Mouse (Mus musculus) retina, adult 2 months (tissue): ENCODE measurements at regions not wholly inside any gene's neighbourhood (a gene's known extent, or its start where the extent isn't known, plus 50 kb on each side); places are given as distances from the start of the nearest gene placed in this dataset.

Experiments
- DNase-seq: peaks from one replicate; pipeline ENCODE4 v3.0.0-alpha.2; 2012; ENCODE audit warnings: low read depth, low spot score

DNA sequence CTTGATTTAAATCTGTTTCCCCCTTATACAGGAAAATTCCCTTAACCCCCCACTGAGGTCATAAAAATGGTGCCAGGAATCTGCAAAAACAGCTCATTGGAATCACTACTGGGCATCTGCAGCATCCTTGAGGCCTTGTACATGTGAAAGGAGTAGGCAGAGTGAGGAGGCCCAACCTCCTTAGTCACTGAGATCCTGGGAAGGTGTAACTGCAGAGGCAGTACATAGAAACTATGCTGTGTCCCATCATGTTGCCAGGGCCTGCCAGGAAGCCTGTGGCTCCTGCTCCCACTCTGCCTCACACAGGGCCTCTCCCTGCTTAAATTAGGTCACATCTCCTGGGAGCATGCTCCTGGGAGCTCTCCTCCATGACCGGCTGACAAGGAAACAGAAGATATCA is 85.7 kb upstream of the Gm9972 start:
- no peak for DNase-seq

DNA sequence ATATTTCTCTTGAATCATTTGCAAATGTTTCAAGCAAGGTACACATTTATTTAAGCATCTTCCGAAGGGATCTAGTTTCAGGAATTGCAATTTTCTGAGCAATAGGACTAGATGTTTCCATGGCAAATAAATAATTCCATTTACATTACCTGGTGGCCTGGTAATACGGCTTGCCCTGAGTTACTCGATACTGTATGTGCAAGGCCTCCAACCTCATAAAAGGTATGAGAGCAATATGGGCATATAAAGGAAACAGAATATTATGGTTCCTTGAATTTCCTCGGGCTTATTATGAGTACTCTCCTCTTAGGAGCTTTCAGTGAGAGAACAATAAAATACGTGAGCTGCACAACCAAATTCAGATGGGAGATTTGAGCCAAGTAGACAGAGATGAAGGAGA is 81.4 kb upstream of the Gm9972 start:
- DNase-seq = no peak

DNA sequence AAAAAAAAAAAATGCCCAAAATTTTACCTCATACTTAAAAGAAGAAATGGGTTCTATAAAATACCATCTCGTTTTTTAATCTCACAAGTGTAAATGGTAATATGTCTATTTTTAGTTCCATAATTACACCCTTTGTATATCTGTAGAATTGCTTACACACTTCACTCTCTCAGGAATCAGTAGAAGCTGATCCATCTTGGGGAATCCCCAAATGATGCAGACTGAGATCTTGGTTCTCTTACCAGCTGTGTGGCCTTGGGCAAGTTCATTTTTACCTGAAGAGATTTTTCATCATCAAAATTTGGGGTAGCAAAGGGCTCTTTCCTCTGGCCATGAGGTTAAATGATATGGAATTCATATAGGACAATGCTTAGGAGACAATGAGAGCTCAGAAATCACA is 69.8 kb upstream of the Gm9972 start:
- no peak for DNase-seq

DNA sequence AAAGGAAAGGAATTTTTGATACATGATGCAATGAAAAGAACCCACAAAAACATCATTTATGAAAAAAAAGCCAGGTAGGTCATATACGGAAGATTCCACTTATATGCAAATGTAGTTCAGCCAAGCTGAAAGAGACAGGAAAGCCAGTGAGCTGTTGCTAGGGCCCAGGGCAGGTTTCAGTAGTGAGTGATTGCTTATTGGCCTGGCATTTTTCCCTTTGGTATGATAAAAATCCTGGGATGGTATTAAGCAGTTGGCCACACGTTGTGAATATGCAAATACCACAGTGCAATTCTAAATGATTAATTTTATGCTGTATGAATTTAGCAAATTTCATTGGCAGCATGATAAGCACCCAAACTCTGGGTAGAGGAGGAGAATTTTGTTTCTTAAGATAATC is 57.3 kb upstream of the Gm9972 start:
- DNase-seq = no peak
